Mouse (Mus musculus): ENCODE results near the gene Gm49510.
"Not testable (repeated sequence)": the region's sequence is repeated elsewhere in the genome, so short reads cannot be mapped to it uniquely, and the experiment has no call there.

Gene Gm49510

GRCm38 (mm10) chr15:78878792-78879516 is 20.5 kb upstream of the Gm49510 start:
- DNase-seq: not testable (repeated sequence)

- no peak for DNase-seq
Observed at GRCm38 (mm10) chr15:78880432-78880831, 19.0 kb upstream of the Gm49510 start.

- DNase-seq: no peak
Observed at GRCm38 (mm10) chr15:78881828-78882227, 17.6 kb upstream of the Gm49510 start.

GRCm38 (mm10) chr15:78889401-78889853 is 10.0 kb upstream of the Gm49510 start:
- DNase-seq: no peak

- no peak for DNase-seq
Observed at GRCm38 (mm10) chr15:78892440-78892839, 7.0 kb upstream of the Gm49510 start.

GRCm38 (mm10) chr15:78894726-78895125 is 4.7 kb upstream of the Gm49510 start:
- DNase-seq: no peak

GRCm38 (mm10) chr15:78895741-78896140 is 3.7 kb upstream of the Gm49510 start:
- no peak for DNase-seq

GRCm38 (mm10) chr15:78896149-78896548 is 3.3 kb upstream of the Gm49510 start:
- DNase-seq: no peak

GRCm38 (mm10) chr15:78897488-78897887 is 2.0 kb upstream of the Gm49510 start:
- DNase-seq: no peak

GRCm38 (mm10) chr15:78898507-78899001 is 913 bp upstream of the Gm49510 start:
- DNase-seq: no peak

GRCm38 (mm10) chr15:78899740-78900584 is 495 bp downstream of the Gm49510 start, which contains the start of gene Sh3bp1:
Gene Sh3bp1, plus strand, starts transcription at chr15:78899768.
- peak; percentile 68 for DNase-seq

- no peak for DNase-seq
Observed at GRCm38 (mm10) chr15:78900585-78901421, 1.3 kb downstream of the Gm49510 start.

- DNase-seq: no peak
Observed at GRCm38 (mm10) chr15:78901422-78901789, 1.9 kb downstream of the Gm49510 start.

- DNase-seq: peak; percentile 82
Observed at GRCm38 (mm10) chr15:78903243-78903642, 3.8 kb downstream of the Gm49510 start.

GRCm38 (mm10) chr15:78908399-78908798 is 8.9 kb downstream of the Gm49510 start:
- no peak for DNase-seq

- DNase-seq: no peak
Observed at GRCm38 (mm10) chr15:78908982-78909381, 9.5 kb downstream of the Gm49510 start.

GRCm38 (mm10) chr15:78912040-78912439 is 12.6 kb downstream of the Gm49510 start:
- DNase-seq: peak; percentile 53

- DNase-seq: peak; percentile 88
Observed at GRCm38 (mm10) chr15:78913632-78914090, 14.2 kb downstream of the Gm49510 start, which contains the start of gene Pdxp. Gene Pdxp, plus strand, starts transcription at chr15:78913919.

GRCm38 (mm10) chr15:78914091-78914822 is 14.8 kb downstream of the Gm49510 start:
- DNase-seq: no peak

GRCm38 (mm10) chr15:78914823-78915659 is 15.6 kb downstream of the Gm49510 start:
- DNase-seq: no peak

- peak; percentile 71 for DNase-seq
Observed at GRCm38 (mm10) chr15:78915660-78916017, 16.2 kb downstream of the Gm49510 start.
